Mouse (Mus musculus) heart, adult 2 months (tissue): ENCODE measurements around the gene Gpr34.
A peak's percentile ranks its signal among the peaks of the same experiment; 100 is the strongest.

Experiments used
- CTCF ChIP-seq: fragments of 200-600 bp; IDR thresholded peaks from 2 replicates; pipeline ENCODE4 v1.8.1; 2022; ENCODE audit warnings: antibody characterized with exemption, mild to moderate bottlenecking, moderate library complexity
- EP300 ChIP-seq: fragments of 200-500 bp; IDR thresholded peaks from 2 replicates; pipeline ENCODE4 v1.6.1; 2011; ENCODE audit warnings: low read depth, low read length, control low read depth; ENCODE audit not compliant: insufficient read depth

- TF ChIP-seq CTCF (peak; percentile 35; the same call in 1 of the 2 replicates), EP300 (no peak)
Observed at GRCm38 (mm10) chrX:13655005-13655421, 23.1 kb downstream of the Gpr34 start.
